Mouse (Mus musculus): Measurements from ENCODE around the gene Mgat4b.
A peak's percentile ranks its signal among the peaks of the same experiment; 100 is the strongest.

The Mgat4b gene

DNA sequence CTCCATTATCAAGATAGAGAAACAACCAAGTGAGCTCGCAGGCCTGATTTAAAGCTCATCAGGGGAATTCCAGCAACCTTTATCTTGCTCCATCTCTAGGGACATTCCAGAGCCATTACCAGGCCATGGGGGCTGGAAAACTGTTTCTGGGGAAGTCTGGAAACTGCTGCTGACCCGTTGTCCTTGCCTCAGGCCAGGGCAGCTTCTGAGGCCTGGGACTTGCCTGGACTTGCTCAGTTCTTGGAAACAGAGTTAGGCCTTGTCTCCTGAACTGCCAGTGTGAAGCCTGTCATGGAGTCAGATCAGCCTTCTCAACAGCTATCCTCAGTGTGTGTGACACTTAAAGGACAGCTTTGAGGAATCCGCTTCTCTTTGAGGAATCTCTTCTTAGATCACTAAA, 41.5 kb downstream of the Mgat4b start:
- ATAC-seq (ENCODE audit: low TSS enrichment), result no peak

DNA sequence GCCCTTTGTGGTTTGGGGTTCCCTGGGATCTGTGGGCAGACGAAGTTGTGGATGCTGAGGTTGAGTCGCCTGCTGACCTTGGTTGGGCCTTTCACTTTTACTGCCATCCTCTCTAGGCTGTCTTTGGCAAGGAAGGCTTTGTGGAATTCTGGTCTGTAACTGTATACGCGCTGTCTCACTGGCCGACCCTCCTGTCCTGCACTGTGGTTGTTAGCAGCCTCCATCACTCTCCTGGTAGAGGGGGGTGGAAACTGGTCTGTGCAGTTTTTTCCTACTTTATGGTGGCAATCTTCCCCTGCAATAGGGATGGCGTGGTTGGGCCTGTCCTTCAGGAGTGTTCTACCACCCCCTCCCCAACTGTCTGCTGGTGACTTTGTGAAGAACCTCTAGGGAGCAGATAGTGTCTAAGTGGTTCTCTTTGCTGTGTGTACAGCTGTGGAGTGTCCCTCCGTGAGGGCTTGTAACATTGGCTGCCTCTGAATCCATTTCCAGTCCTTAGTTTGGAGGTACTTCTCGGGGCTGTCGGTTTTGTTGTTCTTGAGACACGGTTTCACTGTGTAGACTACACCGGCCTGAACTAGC, 42.1 kb downstream of the Mgat4b start:
- no peak for ATAC-seq (ENCODE audit: low TSS enrichment)

DNA sequence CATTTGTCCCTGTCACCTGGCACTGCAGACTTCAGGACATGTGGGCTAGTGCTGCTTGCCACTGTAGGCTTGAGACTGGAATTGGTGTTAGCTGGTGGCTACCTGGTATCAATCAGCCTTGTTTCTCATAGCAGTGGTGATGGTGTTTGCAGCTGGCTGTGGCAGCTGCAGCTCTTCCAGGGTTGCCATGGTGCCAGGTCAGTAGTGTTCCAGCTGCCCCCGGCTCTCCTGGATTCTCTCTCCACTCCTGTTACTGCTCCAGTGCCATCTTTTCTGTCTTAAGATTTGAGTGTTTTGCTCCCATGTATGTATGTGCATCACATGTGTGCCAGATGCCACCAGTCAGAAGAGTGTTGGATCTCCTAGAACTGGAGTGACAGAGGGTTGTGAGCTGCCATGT, 42.7 kb downstream of the Mgat4b start:
- 0 out of 2 replicates have a peak, but pooled peaks have one; percentile 5 for ATAC-seq (ENCODE audit: low TSS enrichment)

DNA sequence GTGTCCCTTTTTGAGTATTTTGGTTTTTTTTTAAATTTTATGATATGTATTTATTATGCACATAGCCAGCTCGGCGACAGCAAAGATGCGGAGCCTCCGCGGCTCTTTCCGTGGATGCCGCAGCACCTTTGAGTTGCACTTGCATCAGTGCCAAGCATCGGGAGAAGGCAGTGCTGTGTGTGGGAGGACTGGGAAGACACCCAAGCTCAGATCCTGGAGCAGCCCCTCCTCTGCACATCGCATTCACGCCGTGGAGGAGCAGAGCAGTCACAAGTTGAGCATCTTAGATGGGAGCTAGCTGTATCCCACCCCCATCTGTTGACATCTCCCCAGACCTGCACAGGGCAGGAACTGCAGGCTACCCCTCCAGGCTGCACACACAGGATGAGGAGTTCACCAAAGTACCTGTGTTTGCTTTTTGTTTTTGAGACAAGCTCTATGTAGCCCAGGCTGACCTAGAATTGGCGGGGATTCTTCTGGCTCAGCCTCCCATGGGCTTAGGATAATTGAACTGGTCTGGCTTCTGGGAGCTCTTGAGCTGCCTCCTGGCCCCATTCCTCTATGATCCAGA, 43.4 kb downstream of the Mgat4b start:
- ATAC-seq (ENCODE audit: low TSS enrichment), result peak; percentile 66

DNA sequence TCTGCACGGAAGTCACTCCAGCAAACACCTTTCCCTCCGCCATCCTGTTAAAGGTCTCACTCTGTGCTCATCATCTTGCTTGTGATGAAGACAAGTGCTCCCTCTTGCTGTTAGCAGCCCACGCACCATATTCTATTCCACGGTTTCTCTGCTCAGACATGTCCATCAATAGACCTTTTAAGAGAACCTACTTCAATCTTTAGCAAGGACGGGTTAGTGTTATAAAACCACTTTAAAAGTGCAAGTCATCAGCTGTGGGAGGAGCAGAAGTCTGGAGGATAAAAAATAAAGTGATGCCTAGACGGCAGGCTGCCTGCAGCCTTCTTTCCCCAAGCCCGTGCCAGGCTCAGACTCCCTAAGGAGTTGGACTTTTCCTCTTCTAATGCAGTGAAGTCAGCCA, 45.9 kb downstream of the Mgat4b start:
- ATAC-seq (ENCODE audit: low TSS enrichment), result peak; percentile 18

DNA sequence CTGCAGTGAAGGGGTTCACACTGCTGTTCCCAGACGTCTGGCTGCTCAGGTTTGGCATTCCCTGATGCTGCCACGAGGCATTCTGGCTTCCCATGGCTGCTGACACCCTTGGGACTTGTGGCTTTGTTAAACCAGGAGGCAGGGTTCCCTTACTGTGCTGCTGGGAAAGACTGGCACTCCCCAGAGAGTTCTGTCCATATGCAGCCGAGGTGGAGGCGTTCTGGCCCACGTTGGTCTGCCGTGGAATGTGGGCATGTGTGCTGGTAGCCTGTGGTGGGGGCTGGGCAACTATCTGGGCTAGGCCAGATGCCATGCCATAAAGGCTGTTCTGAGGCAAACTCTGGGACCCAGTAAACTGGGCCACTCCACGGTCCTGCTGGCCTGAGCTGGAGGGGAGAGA, 47.6 kb downstream of the Mgat4b start:
- peak; percentile 56 for ATAC-seq (ENCODE audit: low TSS enrichment)

DNA sequence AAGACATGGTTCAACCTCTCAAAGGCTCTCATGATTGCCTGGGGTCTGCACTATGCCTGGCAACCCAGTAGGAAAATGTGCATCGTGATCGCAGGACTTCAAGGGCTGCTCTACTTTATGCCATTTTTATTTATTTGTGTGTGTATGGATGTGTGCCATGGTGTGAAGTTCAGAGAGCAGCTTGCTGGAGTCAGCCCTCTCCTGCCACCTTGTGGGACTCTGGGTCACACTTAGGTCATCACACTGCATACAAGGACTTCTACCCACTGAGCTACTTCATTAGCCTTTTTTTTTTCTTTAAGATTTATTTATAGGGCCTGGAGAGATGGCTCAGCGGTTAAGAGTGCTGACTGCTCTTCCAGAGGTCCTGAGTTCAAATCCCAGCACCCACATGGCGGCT, 51.3 kb downstream of the Mgat4b start:
- no peak for ATAC-seq (ENCODE audit: low TSS enrichment)

DNA sequence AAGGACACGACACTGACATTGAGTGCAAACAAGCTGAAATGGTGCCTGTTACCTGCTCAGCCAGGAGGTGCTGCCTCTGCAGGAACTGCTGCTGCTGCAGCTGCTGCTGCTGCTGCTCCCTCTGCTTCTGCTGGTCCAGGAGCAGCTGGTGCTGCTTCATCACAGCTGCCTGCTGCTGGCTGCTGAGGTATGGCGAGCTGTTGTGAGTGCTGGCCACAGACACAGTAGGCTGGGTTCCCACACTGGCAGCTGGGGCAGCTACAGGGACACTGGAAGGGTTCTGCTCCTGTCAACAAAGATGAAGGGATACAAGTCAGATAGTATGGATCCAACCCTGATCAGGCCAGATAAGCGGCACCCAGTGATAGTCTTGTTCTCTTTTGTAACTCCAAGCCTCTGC, 52.5 kb downstream of the Mgat4b start:
- ATAC-seq (ENCODE audit: low TSS enrichment), result no peak

DNA sequence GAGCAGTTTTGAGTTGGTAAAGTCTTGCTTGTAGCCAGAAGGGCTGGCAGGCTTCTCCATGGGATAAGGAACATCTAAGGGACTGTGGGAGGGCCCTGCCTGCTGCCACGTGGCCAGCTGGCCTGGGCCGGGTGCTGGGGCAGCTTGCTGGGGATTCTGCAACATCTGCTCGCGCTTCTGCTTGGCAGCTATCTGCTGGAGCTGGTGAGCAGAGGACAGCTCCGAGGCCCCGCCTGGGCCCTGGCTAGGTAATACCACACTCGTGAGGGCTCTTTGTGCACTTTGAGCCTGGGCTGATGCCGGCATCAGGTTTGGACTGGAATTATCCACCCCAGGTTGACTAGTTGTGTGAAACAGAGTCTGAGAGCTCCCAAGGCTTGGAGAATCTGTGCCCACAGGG, 55.2 kb downstream of the Mgat4b start:
- ATAC-seq (ENCODE audit: low TSS enrichment), result peak; percentile 36; the same call in 1 of the 2 replicates

DNA sequence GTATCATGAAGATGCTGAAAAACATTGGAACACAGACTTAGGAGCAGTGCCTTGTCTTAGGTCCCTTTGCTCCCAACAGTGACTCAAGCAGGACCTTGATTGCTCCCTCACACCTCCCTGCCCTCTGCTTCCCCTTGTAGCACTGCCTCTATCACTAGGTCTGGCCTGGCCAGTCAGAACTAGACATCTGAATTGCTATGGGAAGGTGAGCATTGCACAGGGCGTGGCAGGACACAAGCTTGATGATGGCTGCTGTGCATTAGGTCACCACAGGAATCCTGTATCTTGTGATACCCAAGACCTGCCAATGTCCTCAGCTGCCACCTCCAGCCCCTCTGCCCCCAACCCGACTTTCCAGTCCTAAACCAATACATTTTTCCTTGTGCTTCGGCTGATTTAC, 56.3 kb downstream of the Mgat4b start:
- no peak for ATAC-seq (ENCODE audit: low TSS enrichment)

DNA sequence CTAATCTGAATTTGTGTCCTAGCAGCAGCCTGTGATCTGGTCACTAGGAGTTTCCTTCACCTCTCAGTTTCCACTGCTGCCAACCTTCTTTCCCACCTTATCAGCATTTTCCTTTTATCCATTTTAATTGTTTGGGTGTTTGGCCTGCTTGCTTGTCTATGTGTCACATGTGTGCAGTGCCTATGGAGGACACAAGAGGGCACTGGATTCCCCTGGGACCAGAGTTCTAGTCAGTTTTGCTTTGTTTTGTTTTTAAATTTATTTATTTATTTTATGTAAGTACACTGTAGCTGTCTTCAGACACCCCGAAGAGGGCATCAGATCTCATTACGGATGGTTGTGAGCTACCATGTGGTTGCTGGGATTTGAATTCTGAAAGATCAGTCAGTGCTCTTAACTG, 58.5 kb downstream of the Mgat4b start:
- ATAC-seq (ENCODE audit: low TSS enrichment), result no peak

DNA sequence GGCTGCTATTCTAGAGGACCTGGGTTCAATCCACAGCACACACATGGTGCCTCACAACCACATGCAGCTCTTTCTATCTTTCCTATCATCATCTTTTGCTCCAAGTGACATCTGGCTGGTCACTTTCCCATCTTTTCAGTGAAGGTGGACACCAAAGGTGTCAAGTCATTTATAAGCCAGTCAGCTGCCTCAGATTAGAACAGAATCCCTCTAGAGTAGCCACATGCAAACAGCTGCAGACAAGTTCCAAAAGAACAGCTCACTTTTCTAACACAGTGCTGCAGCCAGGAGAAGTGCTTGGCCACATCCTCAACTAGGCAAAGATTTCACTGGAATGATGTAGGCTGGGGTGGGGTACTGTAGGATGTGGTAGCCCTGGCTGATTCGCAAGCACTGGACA, 59.2 kb downstream of the Mgat4b start:
- ATAC-seq (ENCODE audit: low TSS enrichment), result no peak

DNA sequence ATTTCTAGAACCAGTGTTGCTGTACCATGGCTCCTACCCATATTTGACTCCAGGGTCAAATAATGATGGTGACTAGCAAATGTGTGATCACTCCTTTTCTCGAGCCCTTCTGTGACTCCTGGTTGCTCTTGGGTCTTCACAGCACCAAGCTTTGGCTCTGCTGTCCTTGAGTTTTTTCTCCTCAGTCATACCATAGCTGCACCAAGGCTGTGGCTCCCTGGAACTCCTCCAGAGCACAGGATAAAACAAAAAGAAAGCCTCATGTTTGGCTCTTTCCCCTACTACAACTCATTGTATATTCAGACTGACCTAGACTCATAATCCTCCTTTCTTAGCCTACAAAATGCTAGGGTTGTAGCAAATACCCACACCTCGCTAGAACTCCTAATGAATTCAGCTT, 62.1 kb downstream of the Mgat4b start:
- no peak for ATAC-seq (ENCODE audit: low TSS enrichment)

DNA sequence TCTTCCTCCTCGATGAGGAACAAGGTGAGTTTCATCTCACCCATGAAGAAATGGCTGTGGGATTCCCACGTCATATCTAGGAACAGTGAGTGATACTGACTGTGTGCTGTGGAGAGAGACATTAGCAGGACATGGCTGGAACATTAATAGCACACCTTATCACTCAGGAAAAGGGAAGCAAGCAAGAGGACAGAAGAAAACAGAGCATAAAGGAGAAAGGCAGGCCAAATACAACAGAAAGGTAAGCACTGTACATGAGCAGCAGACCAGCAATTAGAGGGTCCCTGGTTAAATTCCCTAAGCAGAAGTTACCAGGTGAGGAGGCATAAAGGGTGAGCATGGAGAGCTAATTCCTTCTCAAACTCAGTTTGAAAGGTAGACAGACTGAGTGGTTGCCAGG, 64.4 kb downstream of the Mgat4b start:
- ATAC-seq (ENCODE audit: low TSS enrichment), result no peak

DNA sequence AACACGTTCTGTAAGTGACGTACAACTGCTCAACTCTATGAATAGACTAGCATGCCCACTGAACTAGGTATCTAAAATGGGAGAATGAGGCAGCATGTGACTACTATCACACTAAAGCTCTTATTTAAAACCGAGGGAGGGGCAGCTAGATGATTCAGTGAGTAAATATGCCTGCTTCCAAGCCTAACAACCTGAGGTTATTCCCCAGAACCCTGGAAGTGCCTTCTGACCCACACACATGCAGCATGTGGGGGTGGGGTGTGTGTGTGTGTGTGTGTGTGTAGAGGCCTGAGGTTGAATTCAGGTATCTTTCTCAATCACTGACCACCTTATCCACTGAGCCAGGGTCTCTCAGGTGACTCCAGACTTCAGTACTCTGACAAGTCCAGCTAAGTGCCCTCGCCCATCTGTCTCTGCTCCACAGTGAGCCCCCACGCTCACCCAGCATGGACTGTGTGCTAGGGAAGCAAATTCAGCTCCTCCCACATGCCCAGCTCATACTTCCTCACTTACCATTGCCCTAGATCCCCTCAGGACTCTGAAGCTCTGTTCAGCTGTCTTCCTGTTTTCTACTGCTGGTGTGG, 65.0 kb downstream of the Mgat4b start:
- ATAC-seq (ENCODE audit: low TSS enrichment), result peak; percentile 72

DNA sequence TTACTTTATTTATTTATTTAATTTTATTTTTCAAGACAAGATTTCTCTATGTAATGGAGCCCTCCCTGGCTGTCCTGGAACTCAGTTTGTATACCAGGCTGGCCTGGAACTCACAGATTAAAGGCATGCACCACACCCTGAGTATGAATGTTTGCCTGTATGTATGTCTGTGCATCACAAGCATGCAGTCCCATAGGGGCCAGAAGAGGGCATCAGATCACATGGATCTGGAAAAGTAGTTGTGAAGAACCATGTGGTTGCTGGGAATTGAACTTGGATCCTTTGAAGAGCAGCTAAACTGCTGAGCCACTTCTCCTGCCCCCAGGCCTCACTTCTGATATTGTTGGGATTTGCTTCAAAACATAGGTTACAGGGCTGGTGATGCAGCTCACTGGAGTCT, 66.3 kb downstream of the Mgat4b start:
- no peak for ATAC-seq (ENCODE audit: low TSS enrichment)

DNA sequence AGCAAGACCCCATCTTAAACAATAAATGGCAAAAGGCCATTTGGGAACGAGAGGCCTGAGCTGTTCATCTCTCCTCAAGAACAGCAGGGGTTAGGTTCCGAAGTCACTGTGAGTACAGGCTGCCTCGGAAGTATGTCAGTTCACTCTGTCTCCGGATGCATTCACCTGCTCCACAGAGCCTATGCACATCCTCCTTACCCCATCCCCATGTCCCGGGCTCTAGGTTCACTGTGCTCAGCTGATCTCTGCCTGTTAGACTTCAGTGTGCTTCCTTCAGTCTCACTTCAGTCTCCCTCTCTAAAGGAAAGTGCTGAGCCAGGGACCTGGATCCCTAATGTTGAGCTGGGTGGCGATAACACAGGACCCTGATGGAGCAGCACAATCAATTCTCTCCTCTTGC, 67.0 kb downstream of the Mgat4b start:
- ATAC-seq (ENCODE audit: low TSS enrichment), result no peak

DNA sequence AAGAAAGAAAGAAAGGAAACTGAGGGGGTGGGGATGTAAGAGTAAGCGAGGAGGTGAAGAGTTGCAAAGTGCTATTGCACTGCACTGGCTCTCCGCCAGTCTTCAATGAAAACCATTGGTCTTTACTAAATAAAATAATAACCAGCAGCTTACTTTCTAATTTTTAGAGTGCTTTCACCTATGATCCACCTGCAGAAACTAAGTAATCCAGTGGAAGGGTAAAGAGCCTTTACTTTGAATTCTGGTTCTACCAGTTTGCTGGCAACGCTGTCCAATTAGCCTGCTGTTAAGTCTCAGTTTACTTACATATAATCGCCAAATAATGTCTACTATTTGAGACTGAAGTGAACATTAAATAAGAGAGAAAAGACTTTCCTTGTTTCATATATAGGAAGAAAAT, 68.3 kb downstream of the Mgat4b start:
- no peak for ATAC-seq (ENCODE audit: low TSS enrichment)

DNA sequence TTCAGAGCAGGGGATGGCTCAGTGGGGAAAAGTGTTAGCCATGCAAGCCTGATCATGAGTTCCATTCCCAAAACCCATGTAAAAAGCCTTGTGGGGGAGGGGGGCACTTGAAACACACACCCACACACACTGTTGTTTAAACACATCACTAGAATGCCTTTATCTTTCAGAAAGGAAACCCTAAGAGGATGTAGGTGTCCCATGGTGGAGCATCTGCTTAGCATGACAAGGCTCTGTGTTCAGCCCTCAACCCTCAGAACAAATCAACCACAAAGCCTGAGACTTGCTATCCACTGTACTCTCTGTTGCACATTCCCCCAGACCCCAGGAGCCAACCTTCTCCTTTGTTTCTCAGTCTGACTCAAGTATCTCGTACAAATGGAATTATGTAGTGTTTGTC, 69.4 kb downstream of the Mgat4b start:
- ATAC-seq (ENCODE audit: low TSS enrichment), result no peak

Data from frontal cortex, adult (tissue).